Mouse (Mus musculus) forebrain, embryonic 12.5 days (tissue): ENCODE data around the gene Baat. TPM values are rescaled to one million over a fixed set of nuclear protein-coding genes. Genes with fewer than 3 reads are reported as not detected.

Experiments used
- polyA plus RNA-seq: library from polyadenylated mRNA; unstranded; fragments of >200 nt; fragmentation: Nextera tagmentation; extraction: Ambion mirVana; gene quantifications from 2 replicates; pipeline ENCODE4 v1.2.1, GENCODE M21; 2016

Gene Baat
- polyA plus RNA-seq, 1 experiment from 2014 or later, result 0.22 TPM

Other genes with a start within 250 kb of the Baat start
- gene Acnat2, start 98.4 kb downstream of the Baat start, polyA plus RNA-seq, result not detected in 2 replicates
- 0.45 TPM in 1 of 2 replicates, not detected in the other for gene Acnat1, start 32.6 kb downstream of the Baat start, polyA plus RNA-seq
- 89.0 and 90.7 TPM in 2 replicates for gene Mrpl50, start 14.5 kb upstream of the Baat start, polyA plus RNA-seq
- gene Zfp189, start 14.6 kb upstream of the Baat start, polyA plus RNA-seq, result 12.5 and 13.0 TPM in 2 replicates
- 0.32 TPM in 1 of 2 replicates, not detected in the other for gene Aldob, start 43.0 kb upstream of the Baat start, polyA plus RNA-seq
- 21.7 TPM in 2 replicates for gene Tmem246, start 91.3 kb upstream of the Baat start, polyA plus RNA-seq
- 68.2 and 71.8 TPM in 2 replicates for gene Rnf20, start 125.4 kb upstream of the Baat start, polyA plus RNA-seq
- not detected in 2 replicates for gene Ppp3r2, start 175.5 kb upstream of the Baat start, polyA plus RNA-seq